Mouse (Mus musculus) hindbrain, embryonic 10.5 days (tissue): Measurements from ENCODE around the gene Pemt. TPM values are rescaled to one million over a fixed set of nuclear protein-coding genes. Genes with fewer than 3 reads are reported as not detected.

ENCODE experiments used
- DNase-seq: peaks from one replicate; pipeline ENCODE4 v3.0.0-alpha.2; 2017; ENCODE audit warnings: low spot score
- H3K27ac ChIP-seq: fragments of 300-500 bp; sonication (generic); 2 replicates; pipeline ENCODE4 v1.5.1; 2016; ENCODE audit warnings: mild to moderate bottlenecking, moderate library complexity
- H3K27me3 ChIP-seq: fragments of 300-500 bp; sonication (generic); 2 replicates; pipeline ENCODE4 v1.6.1; 2016; ENCODE audit warnings: mild to moderate bottlenecking; ENCODE audit not compliant: poor library complexity, insufficient read depth, severe bottlenecking
- H3K36me3 ChIP-seq: fragments of 300-500 bp; sonication (generic); 2 replicates; pipeline ENCODE4 v1.6.1; 2016; ENCODE audit warnings: mild to moderate bottlenecking, moderate library complexity
- H3K4me1 ChIP-seq: fragments of 300-500 bp; sonication (generic); replicated peaks from 2 replicates; pipeline ENCODE4 v1.6.1; 2016; ENCODE audit warnings: mild to moderate bottlenecking
- H3K4me3 ChIP-seq: fragments of 300-500 bp; sonication (generic); 2 replicates; pipeline ENCODE4 v1.5.1; 2016; ENCODE audit warnings: mild to moderate bottlenecking, moderate library complexity
- H3K9me3 ChIP-seq: fragments of 300-500 bp; sonication (generic); 2 replicates; pipeline ENCODE4 v1.6.1; 2016; ENCODE audit warnings: mild to moderate bottlenecking, moderate library complexity
- WGBS: fragments of 180-500 bp; shearing (Covaris S2); methylation state at CpG from one replicate; pipeline ENCODE4 v1.1.7; 2016; 5-methylcytosine and 5-hydroxymethylcytosine counted together
- polyA plus RNA-seq: library from polyadenylated mRNA; unstranded; fragments of >200 nt; fragmentation: Nextera tagmentation; extraction: Ambion mirVana; gene quantifications from 2 replicates; pipeline ENCODE4 v1.2.1, GENCODE M21; 2016

Pemt gene
- polyA plus RNA-seq, 1 experiment from 2014 or later, result 9.2 TPM

DNA sequence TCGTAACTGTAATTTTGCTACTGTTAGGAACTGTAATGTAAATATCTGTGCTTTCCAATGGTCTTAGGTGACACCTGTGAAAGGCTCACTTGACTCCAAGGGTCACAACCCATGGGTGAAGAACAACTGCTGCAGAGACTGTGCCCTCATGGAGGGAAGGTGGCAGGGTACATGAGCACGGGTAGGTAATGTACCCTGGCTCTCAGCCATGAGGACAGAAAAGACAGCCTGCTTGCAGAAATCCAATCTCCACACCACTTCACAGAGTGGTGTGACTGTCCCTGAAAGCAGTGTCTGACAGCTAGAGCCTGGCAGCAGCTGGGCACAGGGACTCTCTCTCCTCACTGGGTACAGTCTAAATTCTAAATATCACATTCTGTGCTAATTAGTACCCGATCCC, 34.8 kb downstream of the Pemt start:
- DNase-seq, result no peak
- Histone ChIP-seq H3K4me1 (peaks cover 29% of the 10 kb centered on the region), H3K27me3 (no peaks in the 10 kb centered on the region; the same call in 1 of the 2 replicates), H3K4me3 (no peak overlapping the region), H3K9me3 (no peaks in the 10 kb centered on the region), H3K36me3 (no peaks in the 10 kb centered on the region), H3K27ac (no peak overlapping the region)
- WGBS, result 87% methylated on average over 3 of the region's 3 CpGs

DNA sequence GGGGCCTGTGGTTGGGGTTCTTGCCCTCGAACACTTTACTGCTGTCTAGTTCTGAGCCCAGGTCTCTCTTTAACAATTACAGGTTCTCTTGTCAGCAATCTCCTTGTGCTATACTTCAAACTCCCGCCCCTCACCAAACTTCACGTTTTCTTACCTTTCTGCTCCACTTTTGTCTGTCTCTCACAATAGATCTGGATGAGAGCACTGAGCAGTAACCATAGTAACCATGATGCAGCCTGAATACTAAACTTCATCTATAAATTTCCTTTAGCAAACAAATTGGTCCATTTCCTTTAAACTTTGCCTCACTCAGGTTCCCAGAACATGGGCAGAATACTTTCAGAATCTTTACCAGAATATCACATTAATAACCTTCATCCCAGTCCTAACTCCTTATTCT, 36.8 kb downstream of the Pemt start:
- no peaks in the 10 kb centered on the region; the same call in 1 of the 2 replicates for H3K27me3 ChIP-seq
- DNase-seq, result no peak
- 70% methylated on average over 3 of the region's 3 CpGs for WGBS

DNA sequence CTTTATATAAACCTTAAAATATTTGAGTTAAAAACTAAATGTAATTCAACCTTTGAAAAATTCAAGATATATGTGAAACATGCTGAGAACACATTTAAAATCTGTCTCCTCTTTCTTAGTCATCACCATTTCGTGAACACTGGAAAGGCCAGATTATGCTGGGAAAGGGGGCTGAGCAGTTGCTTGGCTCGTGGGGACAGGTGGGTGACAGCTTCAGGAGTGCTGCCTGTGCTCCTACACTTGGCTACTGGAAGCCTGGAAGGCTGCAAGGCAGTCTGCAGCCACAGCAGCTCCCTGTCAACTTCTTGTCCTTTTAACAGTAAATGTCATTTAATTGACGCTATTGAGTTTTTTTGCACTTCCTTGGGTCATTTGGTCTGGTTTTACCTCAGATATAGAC, 40.4 kb downstream of the Pemt start:
- no peaks in the 10 kb centered on the region for H3K9me3 ChIP-seq
- H3K27me3 ChIP-seq, result no peaks in the 10 kb centered on the region
- 81% methylated on average over 3 of the region's 3 CpGs for WGBS
- no peaks in the 10 kb centered on the region for H3K36me3 ChIP-seq
- no peak overlapping the region for H3K27ac ChIP-seq
- no peak for DNase-seq
- H3K4me1 ChIP-seq, result peaks cover 16% of the 10 kb centered on the region
- no peak overlapping the region for H3K4me3 ChIP-seq

More for the DNA sequence above, 36.8 kb downstream of the Pemt start:
- Histone ChIP-seq H3K4me3 (no peak overlapping the region), H3K27ac (0 out of 2 replicates have a peak overlapping the region, but pooled peaks have one; percentile 40), H3K4me1 (peaks cover 21% of the 10 kb centered on the region), H3K36me3 (no peaks in the 10 kb centered on the region), H3K9me3 (no peaks in the 10 kb centered on the region)

DNA sequence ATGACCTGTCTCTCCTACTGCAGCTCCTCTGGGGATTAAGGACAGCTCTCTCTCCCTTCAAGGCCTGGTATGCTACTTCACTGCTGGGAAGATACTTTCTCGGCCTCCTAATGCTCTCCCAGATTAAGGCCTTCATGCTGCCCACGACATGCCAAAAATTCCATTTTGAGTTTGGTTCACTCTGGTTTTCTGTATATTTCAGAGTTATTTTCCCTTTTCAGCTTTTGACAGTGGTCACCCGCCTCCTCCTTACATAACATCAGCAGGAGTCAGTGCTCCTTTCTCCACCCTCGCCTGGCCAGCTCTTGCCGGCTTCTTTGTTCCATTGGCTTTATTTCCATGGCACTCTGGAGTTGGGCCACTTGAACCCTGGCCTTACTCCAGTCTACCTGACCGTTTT, 41.6 kb downstream of the Pemt start:
- Histone ChIP-seq H3K27me3 (no peaks in the 10 kb centered on the region), H3K27ac (no peak overlapping the region), H3K4me3 (no peak overlapping the region), H3K36me3 (no peaks in the 10 kb centered on the region), H3K4me1 (peaks cover 13% of the 10 kb centered on the region), H3K9me3 (no peaks in the 10 kb centered on the region)
- no peak for DNase-seq
- 62% methylated on average over 6 of the region's 6 CpGs for WGBS

DNA sequence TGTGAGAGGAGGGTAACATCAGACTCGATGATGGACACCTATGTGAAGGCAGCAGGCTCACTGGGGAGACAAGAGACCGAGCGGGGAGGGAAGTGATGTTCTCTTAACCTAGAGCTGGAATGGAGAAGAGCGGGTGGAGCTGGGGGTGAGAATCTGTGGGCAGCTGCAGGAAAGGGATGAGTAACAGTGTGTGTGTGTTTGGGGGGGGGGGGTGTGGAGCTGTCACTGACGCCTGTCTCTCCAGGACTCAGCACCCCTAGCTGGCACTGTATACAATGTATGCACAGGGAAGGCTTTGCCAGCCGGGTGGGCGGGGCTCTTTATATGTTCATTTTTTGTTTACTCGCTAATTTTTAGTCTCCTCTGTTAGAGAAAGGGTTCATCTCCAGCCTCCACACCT, 42.5 kb downstream of the Pemt start:
- Histone ChIP-seq H3K9me3 (no peaks in the 10 kb centered on the region), H3K27ac (no peak overlapping the region), H3K4me3 (no peak overlapping the region), H3K4me1 (peaks cover 6% of the 10 kb centered on the region), H3K36me3 (no peaks in the 10 kb centered on the region), H3K27me3 (no peaks in the 10 kb centered on the region)
- WGBS, result 87% methylated on average over 8 of the region's 8 CpGs
- DNase-seq, result no peak

DNA sequence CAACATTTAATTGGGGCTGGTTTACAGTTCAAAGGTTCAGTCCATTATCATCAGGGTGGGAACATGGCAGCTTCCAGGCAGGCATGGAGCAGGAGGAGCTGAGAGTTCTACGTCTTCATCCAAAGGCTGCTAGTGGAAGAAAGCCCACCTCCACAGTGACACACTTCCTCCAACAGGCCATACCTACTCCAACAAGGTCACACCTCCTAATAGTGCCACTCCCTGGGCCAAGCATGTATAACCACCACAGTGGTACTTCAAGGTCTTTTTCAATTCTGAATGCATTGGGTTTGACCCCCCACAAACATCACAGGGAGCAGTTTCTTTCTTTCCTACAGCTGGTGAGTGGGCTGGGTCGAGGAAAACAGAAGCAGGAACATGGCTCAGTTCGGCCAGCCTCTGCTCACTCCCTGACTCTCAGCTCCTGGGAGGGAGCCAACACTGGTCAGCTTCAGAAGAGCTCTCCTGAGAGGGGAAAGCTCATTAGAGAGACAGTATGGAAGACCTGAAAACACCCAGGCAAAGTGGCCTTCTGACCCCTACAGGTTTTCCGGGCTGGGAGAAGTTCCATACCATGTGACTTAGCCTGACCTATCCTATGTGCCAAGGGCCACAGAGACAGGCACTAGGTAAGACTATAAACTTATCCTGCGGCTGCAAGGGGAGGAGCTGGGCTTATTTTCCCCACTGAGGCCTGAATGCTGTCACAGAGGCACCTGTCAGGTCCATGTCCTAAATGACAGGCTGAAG, 44.9 kb downstream of the Pemt start:
- WGBS, result 82% methylated on average over 5 of the region's 5 CpGs
- Histone ChIP-seq H3K27ac (no peak overlapping the region), H3K4me1 (no peaks in the 10 kb centered on the region), H3K27me3 (no peaks in the 10 kb centered on the region), H3K9me3 (no peaks in the 10 kb centered on the region), H3K4me3 (no peak overlapping the region), H3K36me3 (no peaks in the 10 kb centered on the region)
- DNase-seq, result no peak

DNA sequence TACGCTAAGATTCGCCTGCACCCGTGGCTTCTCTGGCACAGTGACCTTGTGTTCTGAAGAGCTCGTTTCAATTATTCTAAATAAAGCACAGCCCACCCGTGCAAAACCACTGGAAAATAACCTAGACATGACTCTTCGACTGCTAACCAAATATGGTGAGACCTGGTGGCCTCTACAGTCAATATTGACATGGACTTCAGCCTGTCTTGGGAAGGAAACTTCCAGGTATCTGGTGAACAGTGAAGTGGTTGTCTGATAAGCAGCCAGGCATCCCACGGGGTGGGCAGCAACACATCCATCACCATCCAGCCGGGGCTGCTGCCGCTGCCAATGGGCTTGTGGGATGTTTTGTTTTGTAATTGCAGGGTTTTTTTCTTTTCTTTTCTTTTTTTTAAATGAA, 52.0 kb downstream of the Pemt start:
- H3K4me1 ChIP-seq, result no peaks in the 10 kb centered on the region
- DNase-seq, result no peak
- no peak overlapping the region for H3K27ac ChIP-seq
- H3K9me3 ChIP-seq, result no peaks in the 10 kb centered on the region
- no peaks in the 10 kb centered on the region for H3K27me3 ChIP-seq
- no peaks in the 10 kb centered on the region for H3K36me3 ChIP-seq
- WGBS, result 79% methylated on average over 9 of the region's 9 CpGs
- H3K4me3 ChIP-seq, result no peak overlapping the region

DNA sequence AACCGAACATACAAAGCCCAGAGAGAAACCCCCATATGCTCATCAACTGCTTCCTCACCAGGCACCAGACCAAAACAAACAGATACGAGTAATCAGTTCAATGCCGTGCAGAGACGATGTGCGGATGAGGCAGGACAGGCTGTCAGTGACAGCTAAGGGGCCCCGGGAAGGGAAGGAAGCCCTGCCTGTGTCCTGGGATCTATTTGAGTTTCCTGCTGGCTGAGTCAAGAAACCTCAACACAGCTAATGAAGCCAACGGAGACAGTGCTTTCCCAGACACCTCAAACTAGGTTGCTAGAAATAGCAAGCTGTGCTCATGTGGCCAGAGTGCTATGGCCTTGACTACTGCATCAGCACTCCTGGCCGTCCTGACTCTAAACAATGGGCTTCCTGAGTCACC, 54.9 kb downstream of the Pemt start:
- no peaks in the 10 kb centered on the region for H3K9me3 ChIP-seq
- no peaks in the 10 kb centered on the region for H3K27me3 ChIP-seq
- no peak overlapping the region for H3K4me3 ChIP-seq
- no peaks in the 10 kb centered on the region for H3K36me3 ChIP-seq
- 75% methylated on average over 8 of the region's 8 CpGs for WGBS
- no peaks in the 10 kb centered on the region for H3K4me1 ChIP-seq
- no peak overlapping the region for H3K27ac ChIP-seq
- no peak for DNase-seq

DNA sequence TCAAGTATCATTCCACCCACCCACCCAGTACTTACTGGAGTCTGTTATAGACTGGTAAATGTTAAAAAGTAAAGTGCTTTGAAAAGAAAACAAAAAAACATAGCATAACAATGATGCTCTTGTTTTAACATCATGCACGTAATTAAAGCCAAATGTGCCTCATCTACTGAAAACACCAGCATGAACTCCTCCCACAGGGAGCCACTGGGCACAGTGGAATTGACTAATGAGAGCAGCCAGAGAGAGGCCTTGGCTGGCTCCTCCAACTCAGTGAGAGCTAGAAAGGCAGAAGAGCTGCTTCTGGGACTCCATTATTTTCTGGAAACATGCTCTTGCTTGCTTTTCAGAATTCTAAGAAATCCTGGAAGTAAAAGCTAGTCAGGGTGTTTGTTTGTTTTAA, 56.9 kb downstream of the Pemt start:
- Histone ChIP-seq H3K4me3 (no peak overlapping the region), H3K27me3 (no peaks in the 10 kb centered on the region), H3K27ac (no peak overlapping the region), H3K4me1 (no peaks in the 10 kb centered on the region), H3K9me3 (no peaks in the 10 kb centered on the region), H3K36me3 (no peaks in the 10 kb centered on the region)
- DNase-seq, result no peak
- 78% methylated on average over 1 of the region's 1 CpGs for WGBS

DNA sequence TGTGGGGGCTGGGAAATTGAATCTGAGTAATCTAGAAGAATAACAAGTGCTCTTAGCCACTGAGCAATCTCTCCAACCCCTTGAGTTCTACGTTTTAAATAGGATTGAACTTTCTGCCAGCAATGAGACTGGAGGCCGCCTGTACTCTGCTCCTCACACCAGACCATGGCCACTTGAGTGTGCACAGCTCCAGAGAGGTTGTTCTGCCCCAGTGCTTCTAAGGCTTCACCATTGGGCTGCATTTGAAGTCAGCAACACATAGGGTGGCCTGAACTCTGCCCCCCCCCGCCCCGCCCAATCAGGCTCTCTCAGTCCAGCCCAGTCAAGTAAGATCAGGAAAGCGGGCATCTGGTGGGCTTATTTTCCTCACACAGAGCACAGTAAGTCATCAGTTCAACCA, 68.5 kb downstream of the Pemt start:
- DNase-seq, result no peak
- peaks cover 28% of the 10 kb centered on the region for H3K4me1 ChIP-seq
- no peak overlapping the region for H3K27ac ChIP-seq

DNA sequence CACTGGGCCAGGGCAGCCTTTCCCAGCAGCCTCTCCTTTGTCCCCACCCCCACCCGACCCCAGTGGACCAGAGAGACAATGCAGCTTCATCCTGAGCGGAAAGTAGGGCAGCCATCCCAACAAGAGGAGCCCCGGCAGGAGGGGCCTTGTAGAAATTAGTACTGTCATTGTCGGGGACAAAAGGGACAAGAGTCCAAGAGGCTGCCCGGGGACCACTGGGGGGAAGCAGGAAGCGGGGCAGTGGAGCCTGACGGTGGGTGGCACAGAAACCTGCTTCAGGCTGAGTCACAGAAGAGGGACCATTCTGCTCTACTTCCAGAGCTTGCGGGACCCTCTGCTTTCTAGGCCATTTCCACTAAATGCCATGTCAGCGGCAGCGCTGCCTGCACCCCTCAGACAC, 71.0 kb downstream of the Pemt start:
- 20% methylated on average over 10 of the region's 10 CpGs for WGBS
- H3K27ac ChIP-seq, result peak overlapping the region; percentile 16
- no peak for DNase-seq

More for the DNA sequence above, 68.5 kb downstream of the Pemt start:
- Histone ChIP-seq H3K27me3 (peaks cover 84% of the 10 kb centered on the region), H3K36me3 (no peaks in the 10 kb centered on the region), H3K4me3 (no peak overlapping the region), H3K9me3 (no peaks in the 10 kb centered on the region)
- WGBS, result 82% methylated on average over 5 of the region's 5 CpGs

DNA sequence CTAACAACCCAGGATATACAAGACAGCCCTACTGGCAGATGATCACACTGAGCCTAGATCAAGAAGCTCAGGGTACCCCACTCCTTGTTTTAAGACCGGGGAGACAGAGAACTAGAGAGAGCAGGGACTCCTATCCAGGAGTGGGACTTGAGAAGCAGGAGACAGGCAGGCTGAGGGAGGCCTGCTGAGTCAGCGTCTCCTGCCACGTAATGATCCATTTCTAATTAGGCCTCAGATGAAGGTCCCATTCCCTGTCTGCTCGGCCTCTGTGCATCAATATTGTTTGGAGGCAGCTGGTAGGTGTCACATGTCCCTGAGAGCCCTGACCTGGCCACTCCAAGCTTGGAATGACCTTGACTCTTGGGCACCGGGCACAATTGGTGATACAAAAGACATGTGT, 72.9 kb downstream of the Pemt start:
- Histone ChIP-seq H3K27ac (no peak overlapping the region), H3K36me3 (no peaks in the 10 kb centered on the region), H3K27me3 (peaks cover 84% of the 10 kb centered on the region), H3K9me3 (no peaks in the 10 kb centered on the region), H3K4me3 (no peak overlapping the region), H3K4me1 (peaks cover 43% of the 10 kb centered on the region)
- no peak for DNase-seq
- 73% methylated on average over 5 of the region's 5 CpGs for WGBS

More for the DNA sequence above, 71.0 kb downstream of the Pemt start:
- no peak overlapping the region for H3K4me3 ChIP-seq
- peaks cover 89% of the 10 kb centered on the region for H3K27me3 ChIP-seq
- H3K9me3 ChIP-seq, result no peaks in the 10 kb centered on the region
- peaks cover 42% of the 10 kb centered on the region for H3K4me1 ChIP-seq
- H3K36me3 ChIP-seq, result no peaks in the 10 kb centered on the region

DNA sequence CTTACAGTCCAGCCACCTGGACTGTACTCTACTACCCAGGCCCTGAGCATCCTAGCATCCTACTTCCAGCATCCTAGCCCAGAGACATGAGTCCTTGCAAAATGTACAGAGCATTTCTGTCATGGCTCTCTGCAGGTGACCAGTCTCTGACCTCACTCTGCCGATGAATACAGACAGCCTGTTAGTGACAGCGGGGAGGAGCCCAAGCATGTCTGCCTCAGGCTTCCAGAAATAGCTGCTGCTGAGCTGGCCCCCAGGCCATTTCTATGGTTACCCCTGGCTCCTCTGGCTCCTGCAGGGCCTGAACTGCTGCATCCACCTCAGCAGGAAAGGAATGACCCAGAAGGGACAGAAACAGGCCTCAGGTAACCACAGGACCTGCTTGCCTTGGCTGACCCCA, 74.6 kb downstream of the Pemt start:
- Histone ChIP-seq H3K36me3 (no peaks in the 10 kb centered on the region), H3K4me3 (no peak overlapping the region), H3K9me3 (no peaks in the 10 kb centered on the region), H3K27ac (peak overlapping the region; percentile 23; the same call in 1 of the 2 replicates), H3K4me1 (peaks cover 43% of the 10 kb centered on the region), H3K27me3 (peaks cover 81% of the 10 kb centered on the region)
- WGBS, result 29% methylated on average over 2 of the region's 2 CpGs
- DNase-seq, result no peak

DNA sequence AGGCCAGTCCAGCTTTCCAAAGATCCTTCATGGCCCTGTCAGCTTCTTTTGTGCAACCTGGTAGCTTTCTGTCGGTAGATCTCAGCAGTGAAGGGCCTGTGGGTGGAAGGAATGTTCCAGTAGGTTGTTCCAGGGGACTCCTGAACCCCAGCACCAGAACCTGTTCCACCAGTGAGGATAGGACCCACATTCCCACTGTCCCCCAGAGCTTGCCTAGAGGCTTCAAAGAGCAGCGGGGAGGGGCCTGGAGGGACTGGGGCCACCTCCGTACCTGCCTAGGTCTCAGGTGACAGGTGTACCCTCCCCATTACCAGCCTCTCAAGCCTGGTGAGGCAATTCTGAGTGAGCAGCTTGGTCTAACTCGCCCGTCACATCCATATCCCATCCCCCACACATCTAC, 75.5 kb downstream of the Pemt start:
- no peaks in the 10 kb centered on the region for H3K36me3 ChIP-seq
- DNase-seq, result no peak
- WGBS, result 75% methylated on average over 5 of the region's 5 CpGs
- peaks cover 81% of the 10 kb centered on the region for H3K27me3 ChIP-seq
- H3K4me1 ChIP-seq, result peaks cover 51% of the 10 kb centered on the region
- H3K9me3 ChIP-seq, result no peaks in the 10 kb centered on the region
- no peak overlapping the region for H3K27ac ChIP-seq
- no peak overlapping the region for H3K4me3 ChIP-seq
